Mouse (Mus musculus) MEL (cell line): ENCODE measurements around the gene Rnf217. TPM values are rescaled to one million over a fixed set of nuclear protein-coding genes. Genes with fewer than 3 reads are reported as not detected.

Experiments
- DNase-seq: peaks from one replicate; pipeline ENCODE4 v3.0.0; 2011; ENCODE audit warnings: low read depth, low spot score
- H3K27ac ChIP-seq: 2 replicates; pipeline ENCODE4 v1.5.1; 2012; ENCODE audit warnings: low read depth, mild to moderate bottlenecking, control low read depth, low read length, moderate library complexity; ENCODE audit not compliant: control insufficient read depth
- H3K27me3 ChIP-seq, 2 experiments: fragments of 150-350 bp in 1 of 2; sonication (generic) in 1 of 2; 2 replicates each; pipeline ENCODE4 v1.6.1; 2012; ENCODE audit warnings: low read length in 2 of 2, mild to moderate bottlenecking in 2 of 2, improper control_type of control experiment in 1 of 2, moderate library complexity in 1 of 2; ENCODE audit not compliant: insufficient read depth in 2 of 2, control insufficient read depth in 1 of 2
- H3K36me3 ChIP-seq, 2 experiments: 2 replicates each; pipeline ENCODE4 v1.6.1; 2012 to 2014; ENCODE audit warnings: low read length in 2 of 2, improper control_type of control experiment in 1 of 2, inconsistent platforms in 1 of 2, mild to moderate bottlenecking in 1 of 2; ENCODE audit not compliant: insufficient read depth in 2 of 2, control insufficient read depth in 1 of 2
- H3K4me1 ChIP-seq, 2 experiments: fragments of 150-350 bp in 1 of 2; sonication (generic) in 1 of 2; 2 replicates each; pipeline ENCODE4 v1.6.1; 2012; ENCODE audit warnings: low read length in 2 of 2, improper control_type of control experiment in 1 of 2, mild to moderate bottlenecking in 1 of 2; ENCODE audit not compliant: insufficient read depth in 2 of 2, control insufficient read depth in 1 of 2
- H3K4me3 ChIP-seq, 2 experiments: fragments of 150-350 bp in 1 of 2; sonication (generic) in 1 of 2; 2 replicates each; pipeline ENCODE4 v1.5.1; 2012; ENCODE audit warnings: low read depth in 2 of 2, low read length in 2 of 2, mild to moderate bottlenecking in 2 of 2, moderate library complexity in 2 of 2, control low read depth in 1 of 2, improper control_type of control experiment in 1 of 2; ENCODE audit not compliant: control insufficient read depth in 1 of 2, insufficient read depth in 1 of 2
- H3K79me2 ChIP-seq: 2 replicates; pipeline ENCODE4 v1.6.1; 2012; ENCODE audit warnings: mild to moderate bottlenecking, low read length, moderate library complexity; ENCODE audit not compliant: control insufficient read depth, poor library complexity, insufficient read depth
- H3K9ac ChIP-seq: 2 replicates; pipeline ENCODE4 v1.6.1; 2012; ENCODE audit warnings: low read depth, mild to moderate bottlenecking, control low read depth, low read length, moderate library complexity; ENCODE audit not compliant: control insufficient read depth, poor library complexity, severe bottlenecking
- H3K9me3 ChIP-seq: fragments of 150-350 bp; sonication (generic); replicated peaks from 2 replicates; pipeline ENCODE4 v1.6.1; 2012; ENCODE audit warnings: mild to moderate bottlenecking, low read length, improper control_type of control experiment, moderate library complexity; ENCODE audit not compliant: insufficient read depth
- BHLHE40 ChIP-seq: IDR thresholded peaks from 2 replicates; pipeline ENCODE4 v1.6.1; 2012; ENCODE audit warnings: low read depth, mild to moderate bottlenecking, inconsistent platforms, low read length, improper control_type of control experiment, borderline replicate concordance
- CTCF ChIP-seq, 3 experiments: IDR thresholded peaks in 2 of 3; conservative IDR thresholded peaks in 1 of 3; 2 replicates each; pipeline ENCODE4 v1.5.1; 2011 to 2012; ENCODE audit warnings: low read length in 3 of 3, low read depth in 2 of 3, mild to moderate bottlenecking in 2 of 3, improper control_type of control experiment in 1 of 3, inconsistent platforms in 1 of 3, mixed read lengths in 1 of 3, moderate library complexity in 1 of 3; ENCODE audit not compliant: control insufficient read depth in 1 of 3, insufficient read depth in 1 of 3, poor library complexity in 1 of 3, severe bottlenecking in 1 of 3
- E2F4 ChIP-seq: IDR thresholded peaks from 2 replicates; pipeline ENCODE4 v1.6.1; 2011; ENCODE audit warnings: low read depth, low read length, improper control_type of control experiment, borderline replicate concordance
- HCFC1 ChIP-seq: IDR thresholded peaks from 2 replicates; pipeline ENCODE4 v1.6.1; 2012; ENCODE audit warnings: low read depth, mild to moderate bottlenecking, inconsistent platforms, low read length, improper control_type of control experiment, moderate library complexity
- MAFK ChIP-seq: IDR thresholded peaks from 2 replicates; pipeline ENCODE4 v1.6.1; 2011; ENCODE audit warnings: low read depth, mild to moderate bottlenecking, low read length, improper control_type of control experiment, borderline replicate concordance
- MAZ ChIP-seq: IDR thresholded peaks from 2 replicates; pipeline ENCODE4 v1.6.1; 2012; ENCODE audit warnings: low read depth, mild to moderate bottlenecking, inconsistent platforms, low read length, improper control_type of control experiment
- MXI1 ChIP-seq: IDR thresholded peaks from 2 replicates; pipeline ENCODE4 v1.6.1; 2011; ENCODE audit warnings: mild to moderate bottlenecking, low read depth, low read length, improper control_type of control experiment
- NELFE ChIP-seq: IDR thresholded peaks from 2 replicates; pipeline ENCODE4 v1.6.1; 2011; ENCODE audit warnings: low read depth, low read length, improper control_type of control experiment
- NRF1 ChIP-seq: IDR thresholded peaks from 2 replicates; pipeline ENCODE4 v1.6.1; 2014; ENCODE audit warnings: low read depth, mild to moderate bottlenecking, inconsistent platforms, low read length, improper control_type of control experiment, moderate library complexity; ENCODE audit not compliant: poor library complexity, insufficient read depth, severe bottlenecking
- POLR2A ChIP-seq, 2 experiments: IDR thresholded peaks; 2 replicates each; pipeline ENCODE4 v1.6.1; 2011 to 2012; ENCODE audit warnings: low read length in 2 of 2, mild to moderate bottlenecking in 2 of 2, control low read depth in 1 of 2, improper control_type of control experiment in 1 of 2, low read depth in 1 of 2, moderate library complexity in 1 of 2; ENCODE audit not compliant: control insufficient read depth in 1 of 2, insufficient read depth in 1 of 2, poor library complexity in 1 of 2
- POLR2AphosphoS2 ChIP-seq: IDR thresholded peaks from 2 replicates; pipeline ENCODE4 v1.6.1; 2011; ENCODE audit warnings: low read length, improper control_type of control experiment
- POLR2AphosphoS5 ChIP-seq: IDR thresholded peaks from 2 replicates; pipeline ENCODE4 v1.6.1; 2012; ENCODE audit warnings: low read depth, borderline replicate concordance, mild to moderate bottlenecking, inconsistent platforms, low read length, moderate library complexity, mixed read lengths
- RAD21 ChIP-seq: IDR thresholded peaks from 2 replicates; pipeline ENCODE4 v1.6.1; 2011; ENCODE audit warnings: mild to moderate bottlenecking, low read depth, low read length, improper control_type of control experiment
- RCOR1 ChIP-seq: IDR thresholded peaks from 2 replicates; pipeline ENCODE4 v1.6.1; 2012; ENCODE audit warnings: low read depth, mild to moderate bottlenecking, inconsistent platforms, low read length, improper control_type of control experiment
- SIN3A ChIP-seq: IDR thresholded peaks from 2 replicates; pipeline ENCODE4 v1.6.1; 2012; ENCODE audit warnings: low read length, improper control_type of control experiment, inconsistent platforms
- SMC3 ChIP-seq: IDR thresholded peaks from 2 replicates; pipeline ENCODE4 v1.6.1; 2011; ENCODE audit warnings: low read depth, low read length, improper control_type of control experiment
- TAL1 ChIP-seq: IDR thresholded peaks from 2 replicates; pipeline ENCODE4 v1.6.1; 2012; ENCODE audit warnings: mild to moderate bottlenecking, inconsistent platforms, low read length, moderate library complexity, mixed read lengths
- TCF12 ChIP-seq: IDR thresholded peaks from 2 replicates; pipeline ENCODE4 v1.6.1; 2014; ENCODE audit warnings: low read depth, mild to moderate bottlenecking, inconsistent platforms, low read length, improper control_type of control experiment, moderate library complexity
- ZKSCAN1 ChIP-seq: IDR thresholded peaks from 2 replicates; pipeline ENCODE4 v1.6.1; 2012; ENCODE audit warnings: low read depth, mild to moderate bottlenecking, inconsistent platforms, low read length, improper control_type of control experiment, moderate library complexity
- ZNF384 ChIP-seq: IDR thresholded peaks from 2 replicates; pipeline ENCODE4 v1.6.1; 2012; ENCODE audit warnings: low read depth, mild to moderate bottlenecking, inconsistent platforms, low read length, improper control_type of control experiment
- polyA plus RNA-seq, 2 experiments: library from polyadenylated mRNA; stranded (reverse) in 1 of 2; unstranded in 1 of 2; fragments of >175 nt in 1 of 2; fragments of >200 nt in 1 of 2; gene quantifications; 2 replicates each; pipeline versions ENCODE4 v1.2.1 to v1.2.4; 2012; ENCODE audit warnings: low replicate concordance in 2 of 2, low read depth in 1 of 2; ENCODE audit not compliant: insufficient read length in 2 of 2, insufficient read depth in 1 of 2, missing spikeins in 1 of 2
- total RNA-seq: library from RNA; depleted of rRNA; stranded (reverse); fragments of 300-350 nt; gene quantifications from 2 replicates; pipeline ENCODE4 v1.2.3, GENCODE M21; 2012

The Rnf217 gene
- total and polyA plus RNA-seq, 3 experiments = not detected

DNA sequence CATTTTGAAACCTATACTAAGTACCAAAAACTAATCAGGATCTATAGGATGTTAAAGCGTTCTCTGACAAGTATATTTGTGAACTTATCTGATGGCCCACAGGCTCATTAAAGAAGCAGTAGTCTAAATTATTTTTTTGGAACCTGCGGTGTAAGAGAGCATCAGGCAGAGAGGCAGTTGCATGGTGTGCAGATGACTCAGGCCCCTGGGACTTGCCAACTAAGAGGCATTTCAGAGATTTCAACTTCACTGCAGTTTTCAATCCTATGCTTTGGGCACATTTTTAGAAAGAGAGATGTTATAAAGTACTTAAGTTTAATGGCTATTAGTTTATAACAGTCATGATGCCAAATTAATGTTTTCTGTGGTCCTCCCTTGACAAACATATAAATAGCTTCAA lies 73.9 kb downstream of the Rnf217 start:
- no peaks in the 10 kb centered on the region for H3K9me3 ChIP-seq
- no peak overlapping the region for H3K9ac ChIP-seq
- no peaks in the 10 kb centered on the region for H3K4me1 ChIP-seq
- H3K27me3 ChIP-seq = no peaks in the 10 kb centered on the region
- DNase-seq = no peak
- no peaks in the 10 kb centered on the region for H3K79me2 ChIP-seq
- TF ChIP-seq RCOR1 (no peak), TCF12 (no peak), NELFE (no peak), MAFK (no peak), HCFC1 (no peak)
- TF ChIP-seq, all 39 proteins: peak for 0
- Histone ChIP-seq H3K36me3 (no peaks in the 10 kb centered on the region), H3K4me3 (no peak overlapping the region), H3K27ac (no peak overlapping the region)

DNA sequence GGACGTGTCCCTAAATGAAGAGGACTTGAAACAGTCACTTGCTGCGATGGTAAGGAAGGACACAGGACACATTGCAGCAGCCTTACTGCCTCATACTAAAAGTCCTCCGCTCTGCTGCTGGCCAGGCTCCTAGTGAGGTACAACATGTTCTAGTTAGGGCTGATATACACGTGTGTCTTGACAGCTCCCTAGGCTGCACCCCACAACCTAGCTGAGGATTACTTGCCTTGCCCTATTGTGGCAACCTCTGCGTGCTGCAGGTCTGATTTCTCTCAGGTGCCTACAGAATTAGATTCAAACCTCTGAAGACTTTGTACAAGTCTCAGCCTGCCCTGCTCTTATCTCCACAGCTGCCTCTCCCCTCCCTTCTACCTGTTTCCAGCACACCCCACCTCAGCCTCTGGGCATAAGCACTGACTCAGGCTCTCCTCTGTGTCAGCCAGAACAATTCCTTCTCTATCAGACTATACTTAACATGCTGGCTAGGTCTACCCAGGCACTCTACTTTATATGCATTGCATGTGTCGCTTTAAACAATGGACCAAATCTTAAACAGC lies 75.6 kb downstream of the Rnf217 start:
- Histone ChIP-seq H3K9me3 (no peaks in the 10 kb centered on the region), H3K4me1 (no peaks in the 10 kb centered on the region), H3K9ac (no peak overlapping the region), H3K27me3 (no peaks in the 10 kb centered on the region), H3K27ac (no peak overlapping the region), H3K79me2 (no peaks in the 10 kb centered on the region), H3K4me3 (no peak overlapping the region), H3K36me3 (no peaks in the 10 kb centered on the region)
- no peak for DNase-seq
- no peak for TF ChIP-seq RAD21
- no peak for TF ChIP-seq SMC3
- TF ChIP-seq BHLHE40 = no peak
- no peak for TF ChIP-seq TAL1
- TF ChIP-seq NRF1 = no peak
- TF ChIP-seq ZKSCAN1 = no peak
- no peak for TF ChIP-seq POLR2AphosphoS2
- no peak for TF ChIP-seq HCFC1
- TF ChIP-seq MAFK = no peak
- TF ChIP-seq MXI1 = no peak
- no peak for TF ChIP-seq TCF12
- no peak for TF ChIP-seq POLR2A (IDR thresholded peaks at IDR 0.05; ENCODE audit: control insufficient read depth in 1 of 2, insufficient read depth in 1 of 2, low read depth in 1 of 2, low read length in 2 of 2, poor library complexity in 1 of 2)
- no peak for TF ChIP-seq CTCF (IDR thresholded peaks at IDR 0.05 in 2 of 3, conservative IDR thresholded peaks at IDR 0.05 in 1 of 3; ENCODE audit: control insufficient read depth in 1 of 3, insufficient read depth in 1 of 3, low read depth in 2 of 3, low read length in 3 of 3, poor library complexity in 1 of 3, severe bottlenecking in 1 of 3)
- TF ChIP-seq MAZ = no peak
- no peak for TF ChIP-seq POLR2AphosphoS5
- no peak for TF ChIP-seq SIN3A
- no peak for TF ChIP-seq E2F4
- TF ChIP-seq ZNF384 = no peak
